Mouse (Mus musculus) kidney, postnatal 0 days (tissue): Measurements from ENCODE around the gene Kcnd3. TPM values are rescaled to one million over a fixed set of nuclear protein-coding genes. Genes with fewer than 3 reads are reported as not detected.

Source experiments
- ATAC-seq: fragments of 200-750 bp; cut with Nextera tagmentation; replicated peaks from 2 replicates; pipeline ENCODE4 v1.8.0; 2017; ENCODE audit warnings: low read depth, moderate number of reproducible peaks, moderate TSS enrichment, moderate library complexity; ENCODE audit not compliant: low FRiP score
- DNase-seq: peaks from one replicate; pipeline ENCODE4 v3.0.0-alpha.2; 2016; ENCODE audit warnings: low spot score
- H3K27ac ChIP-seq: fragments of 300-500 bp; sonication (generic); 2 replicates; pipeline ENCODE4 v1.5.1; 2014; ENCODE audit warnings: mild to moderate bottlenecking
- H3K27me3 ChIP-seq: fragments of 300-500 bp; sonication (generic); 2 replicates; pipeline ENCODE4 v1.6.1; 2014; ENCODE audit warnings: low read length, mixed read lengths; ENCODE audit not compliant: insufficient read depth
- H3K36me3 ChIP-seq: fragments of 300-500 bp; sonication (generic); 2 replicates; pipeline ENCODE4 v1.6.1; 2014; ENCODE audit warnings: low read length, mixed read lengths; ENCODE audit not compliant: insufficient read depth
- H3K4me1 ChIP-seq: fragments of 300-500 bp; sonication (generic); replicated peaks from 2 replicates; pipeline ENCODE4 v1.6.1; 2014; ENCODE audit warnings: antibody characterized with exemption, low read length, mixed read lengths; ENCODE audit not compliant: insufficient read depth
- H3K4me2 ChIP-seq: fragments of 300-500 bp; sonication (generic); 2 replicates; pipeline ENCODE4 v1.6.1; 2014; ENCODE audit warnings: mild to moderate bottlenecking, low read length, moderate library complexity, mixed read lengths
- H3K4me3 ChIP-seq: fragments of 300-500 bp; sonication (generic); replicated peaks from 2 replicates; pipeline ENCODE4 v1.5.1; 2014; ENCODE audit warnings: low read depth, low read length
- H3K9ac ChIP-seq: fragments of 300-500 bp; sonication (generic); 2 replicates; pipeline ENCODE4 v1.6.1; 2014; ENCODE audit warnings: low read depth, low read length
- H3K9me3 ChIP-seq: fragments of 300-500 bp; sonication (generic); replicated peaks from 2 replicates; pipeline ENCODE4 v1.6.1; 2016; ENCODE audit warnings: low read length, inconsistent platforms, mixed read lengths
- CTCF ChIP-seq: IDR thresholded peaks from 2 replicates; pipeline ENCODE4 v1.5.1; 2016; ENCODE audit warnings: antibody characterized with exemption, low read depth, mild to moderate bottlenecking, moderate library complexity
- WGBS: fragments of 180-500 bp; shearing (Covaris S2); extraction: QIAGEN DNeasy Blood & Tissue Kit; methylation state at CpG from one replicate; pipeline ENCODE4 v1.1.7; 2014; 5-methylcytosine and 5-hydroxymethylcytosine counted together
- polyA plus RNA-seq: library from polyadenylated mRNA; unstranded; fragments of >200 nt; fragmentation: Nextera tagmentation; extraction: Ambion mirVana; gene quantifications from 2 replicates; pipeline ENCODE4 v1.2.1, GENCODE M21; 2015

Gene Kcnd3
- polyA plus RNA-seq, 1 experiment from 2014 or later: 2.9 TPM

- TF ChIP-seq CTCF: no peak
Measured at GRCm38 (mm10) chr3:105511836-105512235, 59.7 kb downstream of the Kcnd3 start.

GRCm38 (mm10) chr3:105514215-105514614 lies 62.1 kb downstream of the Kcnd3 start:
- Histone ChIP-seq H3K9me3 (no peaks in the 10 kb centered on the region), H3K27ac (no peak overlapping the region), H3K4me3 (no peak overlapping the region), H3K4me1 (no peaks in the 10 kb centered on the region), H3K36me3 (no peaks in the 10 kb centered on the region), H3K27me3 (no peaks in the 10 kb centered on the region), H3K9ac (no peak overlapping the region), H3K4me2 (no peak overlapping the region)
- DNase-seq (no peak), ATAC-seq (no peak)
- no peak for TF ChIP-seq CTCF
- 64% methylated on average over 3 of the region's 3 CpGs for whole genome bisulfite sequencing

More at GRCm38 (mm10) chr3:105511836-105512235, 59.7 kb downstream of the Kcnd3 start:
- no peak overlapping the region for H3K9ac ChIP-seq
- DNase-seq (no peak), ATAC-seq (no peak)
- H3K27me3 ChIP-seq: no peaks in the 10 kb centered on the region
- no peak overlapping the region for H3K27ac ChIP-seq
- WGBS: 49% methylated on average over 2 of the region's 2 CpGs
- no peaks in the 10 kb centered on the region for H3K4me1 ChIP-seq
- H3K4me2 ChIP-seq: no peak overlapping the region
- no peaks in the 10 kb centered on the region for H3K9me3 ChIP-seq
- H3K4me3 ChIP-seq: no peak overlapping the region
- H3K36me3 ChIP-seq: no peaks in the 10 kb centered on the region

GRCm38 (mm10) chr3:105515035-105515434 lies 62.9 kb downstream of the Kcnd3 start:
- no peak overlapping the region for H3K4me3 ChIP-seq
- DNase-seq: no peak
- no peak for TF ChIP-seq CTCF
- H3K9ac ChIP-seq: no peak overlapping the region
- ATAC-seq: no peak
- H3K36me3 ChIP-seq: no peaks in the 10 kb centered on the region
- no peaks in the 10 kb centered on the region for H3K27me3 ChIP-seq
- no peaks in the 10 kb centered on the region for H3K4me1 ChIP-seq
- no peaks in the 10 kb centered on the region for H3K9me3 ChIP-seq
- no peak overlapping the region for H3K4me2 ChIP-seq
- H3K27ac ChIP-seq: no peak overlapping the region

GRCm38 (mm10) chr3:105515640-105516039 lies 63.5 kb downstream of the Kcnd3 start:
- Histone ChIP-seq H3K27me3 (no peaks in the 10 kb centered on the region), H3K27ac (no peak overlapping the region), H3K4me1 (no peaks in the 10 kb centered on the region), H3K4me2 (no peak overlapping the region), H3K9me3 (no peaks in the 10 kb centered on the region), H3K4me3 (no peak overlapping the region), H3K9ac (no peak overlapping the region), H3K36me3 (no peaks in the 10 kb centered on the region)
- WGBS: 88% methylated on average over 1 of the region's 1 CpGs
- TF ChIP-seq CTCF: peak; percentile 60
- ATAC-seq (no peak), DNase-seq (no peak)

GRCm38 (mm10) chr3:105520446-105520845 lies 68.3 kb downstream of the Kcnd3 start:
- H3K27me3 ChIP-seq: no peaks in the 10 kb centered on the region
- no peaks in the 10 kb centered on the region for H3K4me1 ChIP-seq
- ATAC-seq: no peak
- 79% methylated on average over 6 of the region's 6 CpGs for WGBS
- H3K27ac ChIP-seq: no peak overlapping the region
- no peak for TF ChIP-seq CTCF
- H3K9ac ChIP-seq: no peak overlapping the region
- no peaks in the 10 kb centered on the region for H3K36me3 ChIP-seq
- no peak overlapping the region for H3K4me2 ChIP-seq
- H3K4me3 ChIP-seq: no peak overlapping the region
- H3K9me3 ChIP-seq: no peaks in the 10 kb centered on the region
- DNase-seq: no peak

- Histone ChIP-seq H3K9ac (no peak overlapping the region), H3K4me1 (no peaks in the 10 kb centered on the region), H3K27ac (no peak overlapping the region), H3K4me2 (no peak overlapping the region), H3K27me3 (no peaks in the 10 kb centered on the region), H3K4me3 (no peak overlapping the region), H3K9me3 (no peaks in the 10 kb centered on the region), H3K36me3 (no peaks in the 10 kb centered on the region)
- no peak for TF ChIP-seq CTCF
- 74% methylated on average over 12 of the region's 12 CpGs for WGBS
- no peak for DNase-seq
- ATAC-seq: no peak
Measured at GRCm38 (mm10) chr3:105521178-105521631, 69.1 kb downstream of the Kcnd3 start.

GRCm38 (mm10) chr3:105521639-105522038 lies 69.5 kb downstream of the Kcnd3 start:
- no peaks in the 10 kb centered on the region for H3K9me3 ChIP-seq
- H3K9ac ChIP-seq: no peak overlapping the region
- no peak for ATAC-seq
- no peak overlapping the region for H3K4me3 ChIP-seq
- no peaks in the 10 kb centered on the region for H3K27me3 ChIP-seq
- H3K4me1 ChIP-seq: no peaks in the 10 kb centered on the region
- DNase-seq: no peak
- 88% methylated on average over 4 of the region's 4 CpGs for WGBS
- H3K4me2 ChIP-seq: no peak overlapping the region
- no peak overlapping the region for H3K27ac ChIP-seq
- H3K36me3 ChIP-seq: no peaks in the 10 kb centered on the region
- TF ChIP-seq CTCF: no peak
